Mouse (Mus musculus): ENCODE measurements around the gene Smarcc1.

GRCm38 (mm10) chr9:110246321-110246640 is 128.8 kb downstream of the Smarcc1 start:
- TF ChIP-seq CTCF (IDR thresholded peaks at IDR 0.05; ENCODE audit: low read depth) (no peak), EP300 (IDR thresholded peaks at IDR 0.05; ENCODE audit: low read depth) (no peak)
